Mouse (Mus musculus) megakaryocyte-erythroid progenitor cell, adult 5 weeks (primary cell): ENCODE data around the gene C1galt1c1. TPM values are rescaled to one million over a fixed set of nuclear protein-coding genes. Genes with fewer than 3 reads are reported as not detected.

ENCODE experiments used
- polyA plus RNA-seq: library from polyadenylated mRNA; stranded (reverse); fragments of >175 nt; gene quantifications from 2 replicates; pipeline ENCODE4 v1.2.3, GENCODE M21; 2012

C1galt1c1 gene
- 0.23 and 1.1 TPM in 2 replicates for polyA plus RNA-seq

GRCm38 (mm10) chrX:38634801-38635637 is at the start of gene C1galt1c1:
Gene C1galt1c1 (minus strand): TSS chrX:38635087.

GRCm38 (mm10) chrX:38600177-38600994 is 34.5 kb downstream of the C1galt1c1 start, which contains the start of gene Mcts1:
Gene Mcts1 (plus strand): TSS chrX:38600578.

Other genes with a start within 250 kb of the C1galt1c1 start
- 12.8 and 19.2 TPM in 2 replicates for gene Lamp2, start 178.6 kb downstream of the C1galt1c1 start, polyA plus RNA-seq
- 7.4 and 8.0 TPM in 2 replicates for gene Cul4b, start 58.9 kb downstream of the C1galt1c1 start, polyA plus RNA-seq
- gene Mcts1, start 34.5 kb downstream of the C1galt1c1 start, polyA plus RNA-seq = 1.6 and 1.9 TPM in 2 replicates
- gene 6030498E09Rik, start 137.6 kb upstream of the C1galt1c1 start, polyA plus RNA-seq = 0.24 and 0.66 TPM in 2 replicates